Mouse (Mus musculus): ENCODE measurements around the gene Prkcq.

- TF ChIP-seq CTCF (IDR thresholded peaks at IDR 0.05; ENCODE audit: insufficient read depth, low read length): no peak
- no peak for TF ChIP-seq POLR2A (IDR thresholded peaks at IDR 0.05; ENCODE audit: borderline replicate concordance, extremely low read depth, low read depth, low read length)
These were observed 167.3 kb downstream of the Prkcq start for GRCm38 (mm10) chr2:11338931-11339839.
